Mouse (Mus musculus) liver, embryonic 18 days (tissue): ENCODE results near the gene Rora. TPM values are rescaled to one million over a fixed set of nuclear protein-coding genes. Genes with fewer than 3 reads are reported as not detected.

Experiments
- polyA plus RNA-seq: library from polyadenylated mRNA; depleted of rRNA; stranded (reverse); fragments of >200 nt; gene quantifications from 2 replicates; pipeline ENCODE4 v1.2.3, GENCODE M21; 2012; rRNA removed

Rora gene
- polyA plus RNA-seq: 4.2 and 4.5 TPM in 2 replicates

DNA sequence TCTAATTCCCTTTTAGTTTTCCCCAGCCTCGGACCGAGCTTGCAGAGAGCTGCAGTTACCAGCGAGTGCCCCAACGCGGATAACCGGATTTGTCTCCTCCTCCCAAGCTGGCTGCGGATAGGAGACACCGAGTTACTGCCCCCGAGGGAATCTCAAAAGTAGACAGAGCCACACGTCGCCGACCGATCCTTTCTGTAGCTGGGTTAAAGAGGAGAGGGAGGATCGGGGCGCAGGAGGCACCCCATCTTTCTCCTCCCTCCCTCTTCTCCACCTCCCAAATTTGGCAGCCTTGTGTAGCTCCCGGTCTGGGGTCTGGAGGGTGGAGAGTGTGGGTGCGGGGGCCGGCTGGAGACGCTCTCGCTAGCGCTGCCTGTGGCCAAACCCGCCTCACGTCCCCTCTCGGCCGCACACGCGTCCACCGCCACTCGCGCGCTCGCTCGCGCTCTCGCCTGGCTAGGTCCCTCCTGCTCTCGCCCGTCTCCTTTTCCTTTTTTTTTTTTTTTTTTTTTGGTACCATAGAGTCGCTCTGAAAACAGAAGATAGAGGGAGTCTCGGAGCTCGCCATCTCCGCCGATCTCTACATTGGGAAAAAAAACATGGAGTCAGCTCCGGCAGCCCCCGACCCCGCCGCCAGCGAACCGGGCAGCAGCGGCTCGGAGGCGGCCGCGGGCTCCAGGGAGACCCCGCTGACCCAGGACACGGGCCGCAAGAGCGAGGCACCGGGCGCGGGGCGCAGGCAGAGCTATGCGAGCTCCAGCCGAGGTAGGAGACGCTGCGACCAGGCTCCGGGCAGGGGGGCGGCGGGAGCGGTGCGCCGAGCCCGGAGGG lies at the start of gene Rora:
Rora (plus strand) TSS at position 576 of the 828 bp plus-strand sequence.

DNA sequence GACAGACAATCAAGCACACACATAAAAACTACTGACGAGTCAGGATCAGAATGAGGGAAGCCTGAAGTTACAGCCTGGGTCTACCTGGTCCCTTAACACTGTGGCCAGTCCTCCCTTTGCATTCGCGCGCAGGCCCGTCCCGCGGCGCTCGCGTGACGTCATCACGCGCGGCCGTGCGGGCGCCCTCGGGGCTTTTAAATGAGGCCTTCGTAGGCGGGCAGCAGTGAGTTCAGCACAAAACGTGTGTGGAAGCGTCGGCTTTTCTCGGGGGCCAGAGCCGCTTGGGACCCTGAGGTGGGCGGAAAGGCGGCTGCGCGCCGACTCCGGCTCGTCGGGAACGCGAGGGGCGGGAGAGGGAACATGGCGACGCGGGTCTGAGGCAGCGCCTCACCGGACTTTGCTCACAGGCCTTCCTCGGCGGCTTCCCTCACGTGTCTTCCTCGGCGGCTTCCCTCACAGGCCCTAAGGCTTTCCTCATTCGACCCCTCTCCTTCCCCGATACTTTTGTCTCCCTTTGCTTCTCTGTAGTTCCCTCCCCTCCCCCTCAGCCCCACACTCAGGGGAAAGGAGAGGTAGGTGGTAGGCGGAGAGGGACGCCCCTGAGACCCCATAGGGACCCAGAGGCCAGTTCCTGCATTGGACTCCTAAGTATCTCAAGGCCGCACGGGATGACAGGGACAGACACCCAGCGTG lies 744.3 kb downstream of the Rora start, which contains the start of gene Ice2:
Ice2 (plus strand) TSS at position 147 of the 693 bp plus-strand sequence.

